Mouse (Mus musculus): ENCODE results near the gene Col8a2. TPM values are rescaled to one million over a fixed set of nuclear protein-coding genes. Genes with fewer than 3 reads are reported as not detected.

Gene Col8a2
- polyA plus RNA-seq, 1 experiment: not detected

DNA sequence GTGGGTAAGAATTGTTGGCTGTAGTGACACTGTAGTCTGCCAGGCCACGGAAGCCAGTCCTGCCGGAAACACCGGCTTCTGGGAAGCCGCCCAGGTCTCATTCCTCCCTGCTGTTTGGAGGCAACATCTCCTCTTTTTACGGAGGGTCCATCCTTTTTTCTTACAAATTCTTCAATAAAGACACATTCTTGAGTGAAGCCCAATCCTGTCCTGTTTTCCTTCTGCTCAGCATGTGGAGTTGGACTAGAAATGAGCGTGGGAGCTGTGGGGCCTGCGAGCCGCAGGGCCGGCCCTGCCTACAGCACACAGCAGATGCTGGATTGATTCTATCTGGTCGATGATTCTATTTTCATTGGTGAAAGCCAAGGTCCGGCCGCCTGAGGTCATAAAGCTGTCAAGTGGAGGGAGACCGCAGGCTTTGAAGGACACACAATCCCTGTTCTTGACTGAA, 10.9 kb upstream of the Col8a2 start:
- H3K9me3 ChIP-seq (ENCODE audit: control insufficient read depth, low read length): no peaks in the 10 kb centered on the region
- TF ChIP-seq GATA1 (IDR thresholded peaks at IDR 0.05; ENCODE audit: low read length) (no peak), TAL1 (IDR thresholded peaks at IDR 0.05; ENCODE audit: low read length) (no peak)
- peaks cover 33% of the 10 kb centered on the region for H3K36me3 ChIP-seq (ENCODE audit: control insufficient read depth)
- no peak overlapping the region for H3K4me3 ChIP-seq (replicated peaks)
- H3K4me1 ChIP-seq (ENCODE audit: control insufficient read depth): peaks cover 2% of the 10 kb centered on the region
- H3K27me3 ChIP-seq (ENCODE audit: control insufficient read depth): no peaks in the 10 kb centered on the region; the same call in 1 of the 2 replicates

- Histone ChIP-seq H3K4me3 (replicated peaks) (no peak overlapping the region), H3K9me3 (ENCODE audit: control insufficient read depth, low read length) (no peaks in the 10 kb centered on the region)
- TF ChIP-seq GATA1 (IDR thresholded peaks at IDR 0.05; ENCODE audit: low read length) (no peak), TAL1 (IDR thresholded peaks at IDR 0.05; ENCODE audit: low read length) (no peak)
Measured at GRCm38 (mm10) chr4:126277906-126278564, 8.6 kb upstream of the Col8a2 start.

GRCm38 (mm10) chr4:126278565-126278915, 8.1 kb upstream of the Col8a2 start:
- TF ChIP-seq GATA1 (IDR thresholded peaks at IDR 0.05; ENCODE audit: low read length) (no peak), TAL1 (IDR thresholded peaks at IDR 0.05; ENCODE audit: low read length) (no peak)
- no peaks in the 10 kb centered on the region; the same call in 1 of the 2 replicates for H3K27me3 ChIP-seq (ENCODE audit: control insufficient read depth)
- no peak overlapping the region for H3K4me3 ChIP-seq (replicated peaks)

More at GRCm38 (mm10) chr4:126277906-126278564, 8.6 kb upstream of the Col8a2 start:
- Histone ChIP-seq H3K36me3 (ENCODE audit: control insufficient read depth) (peaks cover 23% of the 10 kb centered on the region), H3K4me1 (ENCODE audit: control insufficient read depth) (peaks cover 2% of the 10 kb centered on the region), H3K27me3 (ENCODE audit: control insufficient read depth) (no peaks in the 10 kb centered on the region; the same call in 1 of the 2 replicates)

DNA sequence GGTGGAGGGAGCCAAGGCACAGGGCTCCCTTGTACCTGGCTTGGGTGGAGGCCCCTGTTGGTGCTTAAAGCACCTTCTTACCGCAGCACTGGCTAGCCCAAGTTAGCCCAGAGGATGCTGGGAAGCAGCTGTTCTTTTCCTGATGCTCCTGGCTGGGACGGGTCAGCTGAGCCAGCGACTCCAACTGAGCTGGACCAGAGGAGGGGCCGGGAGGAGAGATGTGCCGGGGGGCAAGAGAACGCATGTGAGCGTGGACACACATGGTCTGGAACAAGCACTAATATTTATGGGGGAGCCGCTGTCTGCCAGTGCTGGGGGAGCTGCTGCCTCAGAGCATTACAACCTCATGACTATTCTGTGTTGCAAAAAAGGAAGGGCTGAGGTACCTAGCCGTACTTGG, 7.6 kb upstream of the Col8a2 start:
- no peaks in the 10 kb centered on the region for H3K9me3 ChIP-seq (ENCODE audit: control insufficient read depth, low read length)
- H3K4me3 ChIP-seq (replicated peaks): no peak overlapping the region
- H3K27me3 ChIP-seq (ENCODE audit: control insufficient read depth): peaks cover 3% of the 10 kb centered on the region
- peaks cover 14% of the 10 kb centered on the region for H3K36me3 ChIP-seq (ENCODE audit: control insufficient read depth)
- TF ChIP-seq TAL1 (IDR thresholded peaks at IDR 0.05; ENCODE audit: low read length): no peak
- TF ChIP-seq GATA1 (IDR thresholded peaks at IDR 0.05; ENCODE audit: low read length): no peak
- H3K4me1 ChIP-seq (ENCODE audit: control insufficient read depth): peaks cover 2% of the 10 kb centered on the region

More at GRCm38 (mm10) chr4:126278565-126278915, 8.1 kb upstream of the Col8a2 start:
- Histone ChIP-seq H3K4me1 (ENCODE audit: control insufficient read depth) (peaks cover 2% of the 10 kb centered on the region), H3K9me3 (ENCODE audit: control insufficient read depth, low read length) (no peaks in the 10 kb centered on the region), H3K36me3 (ENCODE audit: control insufficient read depth) (peaks cover 18% of the 10 kb centered on the region)

DNA sequence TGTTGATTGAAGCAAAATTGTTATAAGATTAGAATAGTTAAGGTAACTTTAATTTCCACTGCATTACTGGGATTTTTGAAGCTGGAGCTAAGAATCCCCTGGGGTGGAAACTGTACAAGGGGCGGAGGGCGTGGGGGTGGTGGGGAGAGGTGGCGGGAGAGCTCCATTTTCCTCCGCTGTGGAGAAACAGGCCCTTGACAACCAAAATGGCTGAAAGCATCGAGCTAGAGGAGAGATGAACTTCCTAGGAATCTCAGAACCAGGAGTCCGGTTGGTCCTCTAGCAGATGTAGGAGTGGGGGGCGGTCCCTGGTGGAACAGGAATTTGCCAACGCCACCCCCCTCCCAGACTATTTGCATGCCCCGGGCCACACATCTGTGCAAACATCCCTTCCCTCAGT, 4.9 kb upstream of the Col8a2 start:
- Histone ChIP-seq H3K36me3 (ENCODE audit: control insufficient read depth) (no peaks in the 10 kb centered on the region), H3K4me3 (replicated peaks) (no peak overlapping the region), H3K27me3 (ENCODE audit: control insufficient read depth) (peaks cover 27% of the 10 kb centered on the region), H3K4me1 (ENCODE audit: control insufficient read depth) (peaks cover 5% of the 10 kb centered on the region), H3K9me3 (ENCODE audit: control insufficient read depth, low read length) (peaks cover 3% of the 10 kb centered on the region; the same call in 1 of the 2 replicates)
- TF ChIP-seq GATA1 (IDR thresholded peaks at IDR 0.05; ENCODE audit: low read length): no peak
- no peak for TF ChIP-seq TAL1 (IDR thresholded peaks at IDR 0.05; ENCODE audit: low read length)

DNA sequence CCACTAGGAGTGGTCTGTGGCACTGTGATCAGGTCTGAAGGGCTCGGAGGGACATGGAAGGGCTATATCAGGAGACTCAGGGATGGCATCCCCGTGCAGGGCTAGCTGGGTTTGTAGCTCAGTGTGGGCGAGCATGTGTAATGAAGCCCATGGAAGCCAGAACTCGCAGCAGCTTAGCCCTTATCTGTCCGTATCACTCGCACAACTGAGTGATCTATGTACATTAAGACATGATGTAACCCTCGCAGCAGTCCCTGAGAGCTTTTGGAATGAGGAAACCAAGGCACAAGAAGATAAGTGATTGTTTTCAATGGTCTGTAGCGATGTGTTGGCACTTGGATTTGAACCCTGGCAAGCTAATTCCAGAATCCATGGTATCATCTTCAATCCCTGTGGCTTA, 3.0 kb upstream of the Col8a2 start:
- Histone ChIP-seq H3K36me3 (ENCODE audit: control insufficient read depth) (no peaks in the 10 kb centered on the region), H3K27me3 (ENCODE audit: control insufficient read depth) (peaks cover 46% of the 10 kb centered on the region), H3K4me3 (replicated peaks) (no peak overlapping the region), H3K9me3 (ENCODE audit: control insufficient read depth, low read length) (peaks cover 3% of the 10 kb centered on the region; the same call in 1 of the 2 replicates), H3K4me1 (ENCODE audit: control insufficient read depth) (peaks cover 3% of the 10 kb centered on the region)
- TF ChIP-seq GATA1 (IDR thresholded peaks at IDR 0.05; ENCODE audit: low read length): no peak
- TF ChIP-seq TAL1 (IDR thresholded peaks at IDR 0.05; ENCODE audit: low read length): no peak

DNA sequence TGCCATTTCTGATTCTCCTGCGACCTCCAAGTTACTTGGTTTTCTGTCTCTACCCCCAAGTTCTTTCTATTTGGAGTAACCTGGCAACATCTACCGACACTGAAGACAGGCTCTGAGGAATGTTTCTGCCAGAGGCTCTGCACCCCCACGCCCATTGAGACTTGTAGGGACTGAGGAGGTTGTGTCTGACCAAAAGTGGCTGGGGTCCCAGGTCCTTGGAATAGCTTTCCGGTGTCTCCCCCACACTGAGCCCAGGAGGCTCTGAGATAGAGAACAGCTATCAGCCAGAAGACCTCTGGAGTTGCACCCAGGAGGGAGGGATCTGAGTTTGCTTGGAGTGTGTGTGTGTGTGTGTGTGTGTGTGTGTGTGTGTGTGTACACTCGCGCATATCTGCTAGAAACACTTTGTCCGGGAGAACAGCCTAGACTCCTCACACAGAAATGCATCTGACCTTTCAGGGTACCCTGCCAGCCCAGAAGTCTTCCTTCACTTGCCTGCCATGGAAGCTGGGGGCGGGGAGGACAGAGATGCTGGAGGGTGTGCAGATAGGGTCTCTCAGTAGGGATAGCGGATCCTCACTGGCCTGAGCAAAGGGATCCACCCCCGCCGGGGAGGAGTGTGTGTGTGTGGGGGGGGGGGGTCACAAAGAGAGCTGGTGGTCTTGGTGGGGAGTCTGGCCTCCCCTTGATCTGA, 856 bp downstream of the Col8a2 start:
- H3K4me1 ChIP-seq (ENCODE audit: control insufficient read depth): peaks cover 3% of the 10 kb centered on the region
- H3K4me3 ChIP-seq (replicated peaks): no peak overlapping the region
- H3K27me3 ChIP-seq (ENCODE audit: control insufficient read depth): peaks cover 65% of the 10 kb centered on the region
- H3K9me3 ChIP-seq (ENCODE audit: control insufficient read depth, low read length): peaks cover 3% of the 10 kb centered on the region; the same call in 1 of the 2 replicates
- no peaks in the 10 kb centered on the region for H3K36me3 ChIP-seq (ENCODE audit: control insufficient read depth)
- TF ChIP-seq GATA1 (IDR thresholded peaks at IDR 0.05; ENCODE audit: low read length) (no peak), TAL1 (IDR thresholded peaks at IDR 0.05; ENCODE audit: low read length) (no peak)

GRCm38 (mm10) chr4:126288085-126288666, 1.6 kb downstream of the Col8a2 start:
- H3K4me1 ChIP-seq (ENCODE audit: control insufficient read depth): peaks cover 3% of the 10 kb centered on the region
- peaks cover 65% of the 10 kb centered on the region for H3K27me3 ChIP-seq (ENCODE audit: control insufficient read depth)
- TF ChIP-seq GATA1 (IDR thresholded peaks at IDR 0.05; ENCODE audit: low read length) (no peak), TAL1 (IDR thresholded peaks at IDR 0.05; ENCODE audit: low read length) (no peak)
- H3K36me3 ChIP-seq (ENCODE audit: control insufficient read depth): no peaks in the 10 kb centered on the region
- no peak overlapping the region for H3K4me3 ChIP-seq (replicated peaks)
- peaks cover 3% of the 10 kb centered on the region; the same call in 1 of the 2 replicates for H3K9me3 ChIP-seq (ENCODE audit: control insufficient read depth, low read length)

DNA sequence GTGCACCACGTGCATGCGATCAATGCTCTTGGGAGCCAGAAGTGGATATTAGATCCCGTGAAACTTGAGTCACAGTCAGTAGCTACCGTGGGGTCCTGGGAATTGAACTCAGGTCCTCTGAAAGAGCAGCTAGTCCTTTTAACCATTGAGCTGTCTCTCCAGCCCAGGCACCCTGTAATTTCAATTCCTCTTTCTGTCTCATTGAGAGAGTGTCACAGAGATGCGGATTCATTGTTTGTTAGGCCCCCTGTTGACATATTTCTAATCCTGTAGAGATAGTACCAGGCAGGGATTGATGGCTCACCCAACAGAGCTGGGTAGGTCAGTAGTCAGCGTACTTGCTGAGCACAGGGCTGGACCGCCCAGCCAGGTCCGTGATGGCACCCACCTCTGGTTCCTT, 3.7 kb downstream of the Col8a2 start:
- TF ChIP-seq GATA1 (IDR thresholded peaks at IDR 0.05; ENCODE audit: low read length) (no peak), TAL1 (IDR thresholded peaks at IDR 0.05; ENCODE audit: low read length) (no peak)
- peaks cover 55% of the 10 kb centered on the region for H3K27me3 ChIP-seq (ENCODE audit: control insufficient read depth)
- H3K9me3 ChIP-seq (ENCODE audit: control insufficient read depth, low read length): peaks cover 3% of the 10 kb centered on the region; the same call in 1 of the 2 replicates
- peaks cover 3% of the 10 kb centered on the region for H3K4me1 ChIP-seq (ENCODE audit: control insufficient read depth)
- H3K36me3 ChIP-seq (ENCODE audit: control insufficient read depth): no peaks in the 10 kb centered on the region
- no peak overlapping the region for H3K4me3 ChIP-seq (replicated peaks)
